Mouse (Mus musculus) lung, adult 2 months (tissue): Measurements from ENCODE around the gene Ifnlr1.

Experiments
- CTCF ChIP-seq: fragments of 200-500 bp; IDR thresholded peaks from 2 replicates; pipeline ENCODE4 v1.5.1; 2011; ENCODE audit warnings: mild to moderate bottlenecking, low read length, control low read depth; ENCODE audit not compliant: insufficient read depth
- POLR2A ChIP-seq: fragments of 200-500 bp; IDR thresholded peaks from 2 replicates; pipeline ENCODE4 v1.6.1; 2011; ENCODE audit warnings: low read depth, mild to moderate bottlenecking, control low read depth, low read length, borderline replicate concordance; ENCODE audit errors: extremely low read depth

DNA sequence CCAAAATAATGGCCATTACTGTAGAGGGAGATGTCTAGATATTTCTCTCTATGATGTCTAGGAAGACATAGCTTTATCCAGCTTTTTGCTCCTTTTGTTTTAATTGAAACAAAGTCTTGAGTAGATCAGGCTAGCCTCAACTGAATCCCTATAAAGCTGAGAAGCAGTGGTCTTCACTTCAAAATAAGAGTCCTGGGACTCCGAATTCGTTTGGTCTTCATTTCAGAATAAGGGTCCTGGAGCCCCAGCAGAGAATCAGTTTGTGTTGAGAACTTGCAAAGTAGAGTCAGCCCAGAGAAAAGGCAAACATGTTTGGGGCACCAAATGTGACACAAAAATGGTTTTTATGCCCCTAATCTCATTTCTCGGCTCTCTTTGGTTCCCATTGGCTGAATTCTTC is 1.4 kb upstream of the Ifnlr1 start:
- TF ChIP-seq POLR2A, result no peak
- TF ChIP-seq CTCF, result no peak
